Mouse (Mus musculus) adrenal gland, adult 2 months (tissue): ENCODE results near the gene Smad3. TPM values are rescaled to one million over a fixed set of nuclear protein-coding genes. Genes with fewer than 3 reads are reported as not detected.
A peak's percentile ranks its signal among the peaks of the same experiment; 100 is the strongest.

Source experiments
- DNase-seq: peaks from one replicate; pipeline ENCODE4 v3.0.0; 2021
- polyA plus RNA-seq: library from polyadenylated mRNA; depleted of rRNA; stranded (reverse); fragments of >200 nt; gene quantifications from 2 replicates; pipeline ENCODE4 v1.2.3, GENCODE M21; 2012
- total RNA-seq, 2 experiments: library from RNA; stranded (reverse); gene quantifications; 2 replicates each; pipeline ENCODE4 v1.2.3; 2021

The Smad3 gene
- total and polyA plus RNA-seq, 3 experiments: 30.4 to 41.9 (median 33.7) TPM

- no peak for DNase-seq
Measured at GRCm38 (mm10) chr9:63663222-63663621, 94.6 kb downstream of the Smad3 start.

- DNase-seq: no peak
Measured at GRCm38 (mm10) chr9:63662759-63663158, 95.0 kb downstream of the Smad3 start.

GRCm38 (mm10) chr9:63660691-63661090 is 97.1 kb downstream of the Smad3 start:
- DNase-seq: no peak

- DNase-seq: no peak
Measured at GRCm38 (mm10) chr9:63660061-63660460, 97.7 kb downstream of the Smad3 start.

- no peak for DNase-seq
Measured at GRCm38 (mm10) chr9:63658970-63659371, 98.8 kb downstream of the Smad3 start.

- DNase-seq: no peak
Measured at GRCm38 (mm10) chr9:63658436-63658835, 99.4 kb downstream of the Smad3 start.

GRCm38 (mm10) chr9:63657167-63657566 is 100.6 kb downstream of the Smad3 start:
- DNase-seq: peak; percentile 53

- DNase-seq: no peak
Measured at GRCm38 (mm10) chr9:63655092-63655491, 102.7 kb downstream of the Smad3 start.

GRCm38 (mm10) chr9:63654575-63654974 is 103.2 kb downstream of the Smad3 start:
- no peak for DNase-seq

GRCm38 (mm10) chr9:63653666-63654065 is 104.1 kb downstream of the Smad3 start:
- no peak for DNase-seq

GRCm38 (mm10) chr9:63651594-63651993 is 106.2 kb downstream of the Smad3 start:
- no peak for DNase-seq

- peak; percentile 25 for DNase-seq
Measured at GRCm38 (mm10) chr9:63650905-63651304, 106.9 kb downstream of the Smad3 start.

- DNase-seq: peak; percentile 48
Measured at GRCm38 (mm10) chr9:63649841-63650545, 107.8 kb downstream of the Smad3 start.

- DNase-seq: no peak
Measured at GRCm38 (mm10) chr9:63648520-63648918, 109.3 kb downstream of the Smad3 start.

- DNase-seq: no peak
Measured at GRCm38 (mm10) chr9:63647581-63648519, 109.9 kb downstream of the Smad3 start.

- DNase-seq: no peak
Measured at GRCm38 (mm10) chr9:63645084-63645483, 112.7 kb downstream of the Smad3 start.

GRCm38 (mm10) chr9:63644011-63644410 is 113.8 kb downstream of the Smad3 start:
- DNase-seq: no peak

GRCm38 (mm10) chr9:63641983-63642646 is 115.7 kb downstream of the Smad3 start:
- DNase-seq: no peak

- no peak for DNase-seq
Measured at GRCm38 (mm10) chr9:63636113-63636512, 121.7 kb downstream of the Smad3 start.

GRCm38 (mm10) chr9:63633334-63633733 is 124.5 kb downstream of the Smad3 start:
- no peak for DNase-seq

- DNase-seq: no peak
Measured at GRCm38 (mm10) chr9:63632924-63633323, 124.9 kb downstream of the Smad3 start.

- DNase-seq: no peak
Measured at GRCm38 (mm10) chr9:63632045-63632444, 125.7 kb downstream of the Smad3 start.
